Mouse (Mus musculus) heart, adult 9 months (tissue): ENCODE results near the gene Cachd1.
A peak's percentile ranks its signal among the peaks of the same experiment; 100 is the strongest.

Experiments used
- DNase-seq, 2 experiments: peaks; one replicate each; pipeline ENCODE4 v3.0.0; 2022; ENCODE audit warnings: low spot score in 2 of 2

Gene Cachd1

GRCm38 (mm10) chr4:100776043-100776870 lies at the start of gene Cachd1:
Gene Cachd1 (plus strand): TSS chr4:100776675.
- DNase-seq, result peak; percentile 67 to 73

GRCm38 (mm10) chr4:100728896-100729479 lies 47.5 kb upstream of the Cachd1 start:
- no peak for DNase-seq

GRCm38 (mm10) chr4:100735098-100735935 lies 41.2 kb upstream of the Cachd1 start:
- no peak for DNase-seq

GRCm38 (mm10) chr4:100735936-100736349 lies 40.5 kb upstream of the Cachd1 start:
- DNase-seq, result no peak

- DNase-seq, result no peak
These were observed 32.9 kb upstream of the Cachd1 start for GRCm38 (mm10) chr4:100743615-100744014.

- no peak for DNase-seq
These were observed 24.2 kb upstream of the Cachd1 start for GRCm38 (mm10) chr4:100752278-100752677.

GRCm38 (mm10) chr4:100755632-100756031 lies 20.8 kb upstream of the Cachd1 start:
- DNase-seq, result no peak

- DNase-seq, result no peak
These were observed 20.0 kb upstream of the Cachd1 start for GRCm38 (mm10) chr4:100756499-100756898.

GRCm38 (mm10) chr4:100758265-100758898 lies 18.1 kb upstream of the Cachd1 start:
- DNase-seq, result no peak

- no peak for DNase-seq
These were observed 16.9 kb upstream of the Cachd1 start for GRCm38 (mm10) chr4:100759603-100760002.

- no peak for DNase-seq
These were observed 16.1 kb upstream of the Cachd1 start for GRCm38 (mm10) chr4:100760416-100760815.

- no peak for DNase-seq
These were observed 7.9 kb upstream of the Cachd1 start for GRCm38 (mm10) chr4:100768606-100769005.

GRCm38 (mm10) chr4:100776871-100777375 lies 448 bp downstream of the Cachd1 start:
- DNase-seq, result no peak

- peak; percentile 10 to 27 for DNase-seq
These were observed 1.0 kb downstream of the Cachd1 start for GRCm38 (mm10) chr4:100777376-100778041.

- no peak for DNase-seq
These were observed 1.6 kb downstream of the Cachd1 start for GRCm38 (mm10) chr4:100778082-100778481.

- DNase-seq, result no peak
These were observed 2.5 kb downstream of the Cachd1 start for GRCm38 (mm10) chr4:100779023-100779422.

- no peak for DNase-seq
These were observed 3.2 kb downstream of the Cachd1 start for GRCm38 (mm10) chr4:100779695-100780094.

GRCm38 (mm10) chr4:100780911-100781310 lies 4.4 kb downstream of the Cachd1 start:
- DNase-seq, result no peak

- DNase-seq, result peak; percentile 25 to 31
These were observed 5.9 kb downstream of the Cachd1 start for GRCm38 (mm10) chr4:100782348-100782747.

- DNase-seq, result no peak
These were observed 6.4 kb downstream of the Cachd1 start for GRCm38 (mm10) chr4:100782891-100783290.

GRCm38 (mm10) chr4:100787201-100787600 lies 10.7 kb downstream of the Cachd1 start:
- no peak for DNase-seq
